Mouse (Mus musculus) embryonic facial prominence, embryonic 12.5 days (tissue): Measurements from ENCODE around the gene Olfr830. TPM values are rescaled to one million over a fixed set of nuclear protein-coding genes. Genes with fewer than 3 reads are reported as not detected.
"Not testable (repeated sequence)": the region's sequence is repeated elsewhere in the genome, so short reads cannot be mapped to it uniquely, and the experiment has no call there.

ENCODE experiments used
- ATAC-seq: fragments of 200-750 bp; cut with Nextera tagmentation; 2 replicates; pipeline ENCODE4 v1.8.0; 2017; ENCODE audit not compliant: insufficient number of reproducible peaks, insufficient read depth, low FRiP score, low TSS enrichment
- H3K27ac ChIP-seq: fragments of 300-500 bp; sonication (generic); 2 replicates; pipeline ENCODE4 v1.5.1; 2016; ENCODE audit warnings: mild to moderate bottlenecking
- H3K27me3 ChIP-seq: fragments of 300-500 bp; sonication (generic); 2 replicates; pipeline ENCODE4 v1.6.1; 2016; ENCODE audit warnings: mild to moderate bottlenecking, moderate library complexity
- H3K36me3 ChIP-seq: fragments of 300-500 bp; sonication (generic); 2 replicates; pipeline ENCODE4 v1.6.1; 2016; ENCODE audit warnings: mild to moderate bottlenecking
- H3K4me1 ChIP-seq: fragments of 300-500 bp; sonication (generic); 2 replicates; pipeline ENCODE4 v1.6.1; 2016
- H3K4me2 ChIP-seq: fragments of 300-500 bp; sonication (generic); replicated peaks from 2 replicates; pipeline ENCODE4 v1.6.1; 2016; ENCODE audit warnings: mild to moderate bottlenecking, moderate library complexity
- H3K4me3 ChIP-seq: fragments of 300-500 bp; sonication (generic); 2 replicates; pipeline ENCODE4 v1.5.1; 2016; ENCODE audit warnings: mild to moderate bottlenecking
- H3K9ac ChIP-seq: fragments of 300-500 bp; sonication (generic); 2 replicates; pipeline ENCODE4 v1.6.1; 2016; ENCODE audit warnings: mild to moderate bottlenecking, moderate library complexity
- H3K9me3 ChIP-seq: fragments of 300-500 bp; sonication (generic); 2 replicates; pipeline ENCODE4 v1.6.1; 2016; ENCODE audit warnings: mild to moderate bottlenecking, moderate library complexity
- WGBS: fragments of 180-500 bp; shearing (Covaris S2); methylation state at CpG from one replicate; pipeline ENCODE4 v1.1.7; 2016; 5-methylcytosine and 5-hydroxymethylcytosine counted together
- polyA plus RNA-seq: library from polyadenylated mRNA; unstranded; fragments of >200 nt; fragmentation: Nextera tagmentation; extraction: Ambion mirVana; gene quantifications from 2 replicates; pipeline ENCODE4 v1.2.1, GENCODE M21; 2016

The Olfr830 gene
- polyA plus RNA-seq = not detected in 2 replicates

- Histone ChIP-seq H3K4me2 (no peak within 1 kb of the TSS), H3K27me3 (no peaks in the 10 kb centered on the region), H3K27ac (no peak within 1 kb of the TSS), H3K9ac (no peak within 1 kb of the TSS), H3K4me3 (no peak within 1 kb of the TSS), H3K4me1 (no peaks in the 10 kb centered on the region), H3K9me3 (no peaks in the 10 kb centered on the region), H3K36me3 (no peaks in the 10 kb centered on the region)
- no peak for ATAC-seq
These were observed at the start of gene Olfr830 for GRCm38 (mm10) chr9:18874393-18874792. Olfr830 (plus strand) TSS chr9:18874693.

GRCm38 (mm10) chr9:18854633-18855032 lies 19.9 kb upstream of the Olfr830 start, which contains the start of gene Olfr829:
Olfr829 (plus strand) TSS chr9:18854933.
- Histone ChIP-seq H3K27me3 (no peaks in the 10 kb centered on the region), H3K4me1 (no peaks in the 10 kb centered on the region), H3K4me2 (no peak within 1 kb of the TSS), H3K4me3 (no peak within 1 kb of the TSS), H3K27ac (no peak within 1 kb of the TSS), H3K9me3 (no peaks in the 10 kb centered on the region), H3K36me3 (no peaks in the 10 kb centered on the region), H3K9ac (no peak within 1 kb of the TSS)
- 63% methylated on average over 1 of the region's 1 CpGs for WGBS
- no peak for ATAC-seq

- ATAC-seq, H3K27ac ChIP-seq: not testable (repeated sequence)
These were observed 33.2 kb downstream of the Olfr830 start for GRCm38 (mm10) chr9:18907699-18908098.

GRCm38 (mm10) chr9:18927921-18928320 lies 53.4 kb downstream of the Olfr830 start:
- H3K4me3 ChIP-seq, H3K27me3 ChIP-seq, H3K36me3 ChIP-seq, H3K9me3 ChIP-seq, H3K4me2 ChIP-seq, H3K4me1 ChIP-seq, H3K9ac ChIP-seq, ATAC-seq, H3K27ac ChIP-seq: not testable (repeated sequence)
- WGBS = 86% methylated on average over 16 of the region's 16 CpGs

More at GRCm38 (mm10) chr9:18907699-18908098, 33.2 kb downstream of the Olfr830 start:
- 73% methylated on average over 2 of the region's 2 CpGs for WGBS
- not testable (repeated sequence) for H3K4me3 ChIP-seq, H3K9ac ChIP-seq, H3K4me1 ChIP-seq, H3K9me3 ChIP-seq, H3K4me2 ChIP-seq, H3K27me3 ChIP-seq, H3K36me3 ChIP-seq

Other genes with a start within 250 kb of the Olfr830 start
- gene Muc16, start 200.2 kb upstream of the Olfr830 start, polyA plus RNA-seq = not detected in 2 replicates
- gene Olfr24, start 110.7 kb upstream of the Olfr830 start, polyA plus RNA-seq = 0.04 TPM in 1 of 2 replicates, not detected in the other
- not detected in 2 replicates for gene Olfr828, start 55.2 kb upstream of the Olfr830 start, polyA plus RNA-seq
- not detected in 2 replicates for gene Olfr829, start 19.8 kb upstream of the Olfr830 start, polyA plus RNA-seq
- not detected in 2 replicates for gene Olfr832, start 62.4 kb downstream of the Olfr830 start, polyA plus RNA-seq
- gene Olfr834, start 113.3 kb downstream of the Olfr830 start, polyA plus RNA-seq = not detected in 2 replicates
- gene Olfr835, start 158.0 kb downstream of the Olfr830 start, polyA plus RNA-seq = not detected in 2 replicates
- gene Olfr836, start 245.7 kb downstream of the Olfr830 start, polyA plus RNA-seq = not detected in 2 replicates